Mouse (Mus musculus): ENCODE data around the gene Mgat4b.

DNA sequence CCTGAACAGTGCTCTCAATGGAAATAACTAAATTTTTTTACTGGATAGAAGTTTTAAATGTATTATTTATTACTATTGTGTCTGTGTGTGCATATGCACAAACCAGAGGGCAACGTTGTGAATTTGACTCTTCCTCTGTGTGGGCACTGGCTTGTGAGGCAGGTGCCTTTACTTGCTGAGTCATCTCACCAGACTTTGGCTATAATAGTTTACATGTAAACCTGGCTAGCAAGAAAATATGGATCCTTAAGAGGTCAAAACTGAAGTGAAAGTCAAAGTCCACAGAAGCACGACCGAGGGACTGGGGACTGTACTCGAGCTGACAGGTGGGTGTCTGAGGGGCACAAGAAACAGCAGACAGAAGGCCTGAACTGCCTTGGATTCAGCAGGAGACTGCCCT is 28.0 kb upstream of the Mgat4b start:
- TF ChIP-seq CTCF (IDR thresholded peaks at IDR 0.05; ENCODE audit: insufficient read depth, low read depth, low read length), result no peak
- no peak for TF ChIP-seq POLR2A (IDR thresholded peaks at IDR 0.05; ENCODE audit: insufficient read depth, low read depth, low read length)

All from olfactory bulb, adult 2 months (tissue).